Mouse (Mus musculus): Measurements from ENCODE around the gene Gipc1.

DNA sequence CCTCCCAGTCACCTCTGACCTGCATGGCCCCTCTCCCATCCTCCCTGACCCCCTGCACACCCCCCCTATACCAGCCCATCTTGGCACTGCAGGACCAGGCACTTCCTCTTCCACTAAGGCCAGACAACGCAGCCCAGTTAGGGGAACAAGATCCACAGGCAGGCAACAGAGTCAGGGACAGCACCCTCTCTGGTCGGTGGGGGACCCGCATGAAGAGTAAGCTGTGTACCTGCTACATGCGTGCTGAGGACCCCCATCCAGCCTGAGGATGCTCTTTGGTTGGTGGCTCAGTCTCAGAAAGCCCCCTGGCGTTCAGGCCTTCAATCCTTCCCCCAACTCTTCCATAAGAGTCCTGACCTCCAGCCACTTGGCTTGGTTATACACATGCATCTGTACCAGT is 53.9 kb downstream of the Gipc1 start:
- TF ChIP-seq EP300 (IDR thresholded peaks at IDR 0.05) (no peak), CTCF (IDR thresholded peaks at IDR 0.05) (no peak)

All from lung, postnatal 0 days (tissue).